Mouse (Mus musculus) B cell, adult 2 months (primary cell): ENCODE results near the gene Pmp22.

ENCODE experiments used
- DNase-seq, 2 experiments: peaks; one replicate each; pipeline ENCODE4 v3.0.0; 2022

The Pmp22 gene

DNA sequence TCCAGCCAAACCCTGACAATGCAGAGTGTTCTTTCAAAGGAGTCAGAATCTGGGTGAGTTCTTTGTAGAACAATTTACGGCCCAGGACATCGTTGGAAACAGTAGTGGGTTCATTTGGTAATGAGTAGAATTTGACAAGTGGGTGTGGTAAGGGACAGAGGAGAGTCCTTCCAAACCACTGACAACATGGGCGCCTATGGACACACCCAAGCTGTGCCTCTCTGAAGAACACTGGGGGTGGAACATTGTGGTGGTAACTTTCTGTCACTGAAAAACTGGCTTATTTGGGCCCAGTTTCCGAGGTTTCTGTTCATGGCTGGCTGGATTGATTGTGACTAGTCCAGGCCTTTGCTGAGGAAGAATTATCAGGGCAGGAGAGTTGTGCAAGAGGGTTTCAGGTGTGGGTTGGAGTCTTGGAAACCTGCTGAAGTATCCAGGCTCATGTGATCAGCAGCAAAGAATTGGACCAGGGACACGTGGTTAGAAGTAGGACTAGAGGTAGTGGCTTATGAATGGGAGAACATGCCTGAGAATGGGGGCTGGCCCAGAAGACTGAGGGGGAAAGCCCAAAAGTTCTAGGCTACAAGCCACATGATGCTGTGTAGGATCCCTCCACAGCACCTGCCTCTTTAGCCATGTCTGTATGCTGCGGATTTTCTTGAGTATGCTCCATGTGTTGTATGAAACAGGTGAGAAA lies 35.4 kb downstream of the Pmp22 start:
- no peak for DNase-seq

DNA sequence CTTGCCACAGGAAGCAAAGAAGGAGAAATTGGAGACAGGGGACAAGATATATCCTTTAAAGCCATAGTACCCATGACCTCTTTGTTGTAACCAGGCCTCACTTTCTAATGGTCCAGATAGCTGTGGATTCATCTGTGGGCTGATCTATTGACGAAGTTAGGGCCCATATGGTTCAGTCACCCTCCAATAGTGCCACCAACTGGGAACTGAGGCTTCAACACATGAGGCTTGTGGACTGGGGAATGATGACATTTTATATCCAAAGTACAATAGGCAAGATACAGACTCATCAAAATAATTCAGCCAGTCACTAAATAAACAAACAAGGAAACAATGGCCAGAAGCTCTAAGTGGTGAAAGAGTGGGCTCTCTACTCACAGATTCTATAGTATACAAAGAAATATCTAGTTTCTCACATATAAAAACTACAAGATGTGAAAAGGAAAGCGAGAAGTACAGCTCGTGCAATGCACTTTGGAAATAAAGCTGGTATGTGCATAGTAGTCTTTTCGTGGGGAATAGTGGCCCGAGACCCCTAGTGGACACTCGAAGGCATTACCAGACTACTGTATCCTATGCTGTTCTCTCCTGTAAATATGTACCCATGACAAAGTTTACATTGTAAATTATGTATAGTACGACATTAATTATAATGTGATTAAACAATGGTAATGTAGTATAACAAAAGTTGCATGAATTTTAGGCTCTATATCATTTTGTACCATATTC lies 36.1 kb downstream of the Pmp22 start:
- DNase-seq: peak; percentile 5 to 20

DNA sequence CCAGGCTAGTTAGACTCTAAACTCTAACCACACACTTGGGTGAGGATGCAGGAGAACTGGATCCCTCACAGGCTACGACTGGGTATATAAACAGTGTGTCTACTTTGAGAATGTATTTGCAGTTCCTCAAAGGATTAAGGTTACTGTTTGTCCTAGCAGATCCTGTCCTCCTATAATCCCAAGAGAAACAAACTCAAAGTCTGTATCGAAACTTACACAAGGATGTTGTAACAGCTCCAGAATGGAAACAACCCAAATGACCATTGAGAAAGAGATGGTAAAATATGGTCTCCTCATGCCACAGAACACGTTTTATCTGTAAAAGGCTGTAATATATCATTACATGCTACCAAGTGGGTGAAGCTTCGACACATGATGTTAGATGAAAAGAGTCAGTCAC lies 39.0 kb downstream of the Pmp22 start:
- DNase-seq: no peak

DNA sequence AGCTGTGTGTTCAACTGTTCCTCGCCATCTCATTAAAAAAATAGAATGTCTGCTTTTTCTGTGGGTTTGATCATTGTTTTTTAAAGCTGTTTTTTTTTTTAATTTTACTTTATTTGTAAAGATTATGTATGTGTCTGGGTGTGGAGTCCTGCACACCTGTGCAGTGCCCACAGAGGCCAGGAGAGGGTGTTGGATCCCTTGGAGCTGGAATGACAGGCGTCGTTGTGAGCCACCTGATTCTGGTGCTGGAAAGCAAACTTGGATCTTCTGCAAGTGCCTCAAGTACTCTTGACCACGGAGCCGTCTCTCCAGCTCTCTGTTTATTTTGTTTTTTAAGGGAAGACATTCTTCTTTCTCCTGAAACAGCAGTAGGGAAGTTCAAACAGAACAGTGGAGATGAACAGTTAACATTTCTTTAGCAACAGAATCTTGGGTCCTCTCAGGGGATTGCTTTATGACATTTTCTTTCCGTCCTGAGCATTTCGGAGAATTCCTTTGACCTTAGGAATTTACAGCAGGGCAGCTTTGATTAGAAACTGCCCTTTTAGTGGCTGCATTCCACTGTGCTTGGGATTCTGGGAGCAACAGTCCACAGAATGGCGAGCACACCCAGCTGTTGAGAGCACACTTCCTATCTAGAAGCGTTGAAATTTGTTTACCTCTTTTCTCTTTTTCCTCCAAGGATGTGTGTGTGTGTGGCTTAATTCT lies 39.9 kb downstream of the Pmp22 start:
- DNase-seq: no peak

DNA sequence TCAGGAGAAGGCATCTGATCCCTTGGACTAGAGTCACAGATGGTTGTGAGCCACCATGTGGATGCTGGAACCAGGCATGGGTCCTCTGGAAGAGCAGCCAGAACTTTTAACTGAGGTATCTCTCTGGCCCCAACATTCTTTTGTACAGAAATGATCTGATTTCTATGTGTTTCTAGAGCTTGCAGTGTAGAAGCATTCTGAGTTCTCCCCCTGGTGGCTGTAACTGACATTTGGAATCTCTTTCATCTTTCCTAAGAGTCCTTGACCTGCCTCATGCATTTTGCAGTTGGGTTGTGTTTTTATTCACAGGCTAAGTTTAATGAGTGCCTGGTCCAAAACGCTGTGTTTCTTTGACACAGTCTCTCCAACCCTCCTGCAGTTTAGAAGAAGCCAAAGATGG lies 43.2 kb downstream of the Pmp22 start:
- no peak for DNase-seq

DNA sequence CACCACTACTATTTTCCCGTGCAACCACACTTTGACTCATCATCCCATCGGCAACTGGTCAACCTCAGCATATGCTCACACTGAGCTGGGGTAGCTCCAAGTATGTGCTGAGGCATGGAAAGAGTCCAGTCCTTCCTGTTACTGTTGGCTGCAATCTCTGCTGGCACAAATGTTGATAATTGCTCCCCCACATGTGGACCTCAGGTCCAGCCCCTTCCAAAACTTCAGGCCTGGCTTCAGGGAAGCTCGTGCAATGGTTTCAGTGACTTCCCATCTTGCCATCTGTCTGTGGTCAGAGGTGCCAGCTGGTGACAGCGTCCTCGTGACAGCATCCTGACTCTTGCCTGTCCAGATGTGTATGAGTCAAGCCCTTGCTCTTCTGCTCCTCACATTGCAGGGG lies 44.8 kb downstream of the Pmp22 start:
- no peak for DNase-seq

DNA sequence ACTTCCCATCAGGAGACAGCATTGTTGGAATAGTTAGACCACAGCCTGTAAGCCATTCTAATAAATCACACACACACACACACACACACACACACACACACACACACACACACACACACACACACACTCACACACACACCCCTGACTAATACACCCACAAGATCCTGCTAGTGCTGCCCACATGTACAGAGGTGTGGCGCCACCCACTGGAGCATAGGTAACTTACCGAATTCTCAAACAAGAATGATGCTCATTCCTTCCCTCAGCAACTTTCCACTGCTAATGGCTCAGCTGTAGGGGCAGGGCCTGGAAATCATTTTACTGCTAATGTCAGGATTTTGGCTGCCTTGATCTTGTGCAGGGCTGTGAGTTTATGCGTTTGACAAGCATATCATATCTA lies 46.5 kb downstream of the Pmp22 start:
- DNase-seq: no peak

DNA sequence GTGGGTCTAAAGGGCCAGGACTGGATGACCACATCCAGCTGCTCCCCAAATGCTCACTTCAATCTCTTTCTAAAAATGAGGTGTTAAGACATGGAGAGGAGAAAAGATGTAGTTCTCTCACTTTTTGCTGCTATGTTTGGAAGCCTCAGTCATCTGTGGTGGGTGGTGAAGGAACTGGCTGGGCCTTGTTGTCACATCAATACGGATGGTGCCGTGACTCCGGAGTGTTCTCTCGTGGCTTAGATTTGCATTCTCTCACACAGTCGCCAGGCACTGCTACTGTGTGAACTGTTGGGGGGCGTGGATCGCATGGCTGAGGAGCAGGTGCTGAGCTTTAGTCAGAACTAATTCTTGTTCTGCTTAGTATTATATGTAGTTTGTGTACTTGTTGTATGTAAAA lies 47.6 kb downstream of the Pmp22 start:
- DNase-seq: no peak

DNA sequence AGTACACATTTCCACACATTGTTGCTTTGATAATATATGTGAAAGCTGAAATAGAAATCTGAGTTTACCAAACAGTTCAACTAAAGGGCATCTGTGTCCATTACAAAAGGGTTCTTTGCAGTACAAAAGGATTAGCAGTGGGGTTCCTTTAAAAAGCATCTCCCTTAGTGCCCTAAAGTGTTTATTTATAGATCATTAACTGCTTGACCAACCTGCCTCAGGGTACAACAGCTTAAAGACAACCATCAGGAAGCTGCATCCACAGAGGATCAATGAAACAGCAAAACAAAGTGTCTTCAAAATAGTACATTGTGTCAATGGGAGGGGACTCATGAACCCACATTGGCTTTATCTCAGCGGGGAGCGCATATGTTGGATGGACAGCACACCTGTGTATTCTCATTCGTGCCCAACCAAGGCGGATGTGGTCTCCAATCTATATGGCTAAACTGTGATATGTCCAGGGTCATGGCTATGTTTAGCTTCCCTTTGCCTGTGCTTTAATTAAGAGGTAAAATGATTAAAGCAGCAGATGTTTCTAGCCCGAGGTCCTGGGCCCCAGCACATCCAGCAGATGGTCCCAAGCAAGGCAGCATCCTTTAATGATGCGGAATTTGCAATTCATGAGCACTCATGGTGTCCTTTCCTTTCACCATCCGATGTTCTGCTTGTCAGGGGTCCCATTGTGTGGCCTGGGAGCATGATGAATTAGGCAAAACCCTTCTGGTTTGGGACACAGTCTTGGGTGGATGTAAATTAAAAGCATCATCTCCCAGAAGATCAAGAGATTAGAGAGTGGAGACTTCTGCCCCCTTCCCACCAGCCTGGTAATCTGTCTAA lies 51.7 kb downstream of the Pmp22 start:
- no peak for DNase-seq

DNA sequence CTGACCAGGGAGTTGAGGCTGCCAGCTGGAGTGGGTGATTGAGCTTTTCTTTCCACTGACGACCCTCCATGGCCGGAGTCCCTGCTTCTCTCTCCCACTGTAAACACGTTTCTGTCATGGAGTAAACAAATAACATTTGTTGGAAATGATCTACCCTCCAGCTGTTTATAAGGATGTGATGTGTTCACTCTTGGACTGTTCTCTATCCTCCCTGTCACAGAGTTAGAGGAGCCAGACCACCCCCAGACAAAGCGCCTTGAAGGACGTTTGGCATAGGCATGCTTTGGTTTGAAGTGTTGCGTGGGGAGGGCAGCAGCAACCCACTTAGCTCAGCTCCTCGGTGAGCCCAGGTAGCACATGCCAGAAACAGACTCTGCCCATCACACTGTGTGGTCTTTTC lies 60.0 kb downstream of the Pmp22 start:
- no peak for DNase-seq

DNA sequence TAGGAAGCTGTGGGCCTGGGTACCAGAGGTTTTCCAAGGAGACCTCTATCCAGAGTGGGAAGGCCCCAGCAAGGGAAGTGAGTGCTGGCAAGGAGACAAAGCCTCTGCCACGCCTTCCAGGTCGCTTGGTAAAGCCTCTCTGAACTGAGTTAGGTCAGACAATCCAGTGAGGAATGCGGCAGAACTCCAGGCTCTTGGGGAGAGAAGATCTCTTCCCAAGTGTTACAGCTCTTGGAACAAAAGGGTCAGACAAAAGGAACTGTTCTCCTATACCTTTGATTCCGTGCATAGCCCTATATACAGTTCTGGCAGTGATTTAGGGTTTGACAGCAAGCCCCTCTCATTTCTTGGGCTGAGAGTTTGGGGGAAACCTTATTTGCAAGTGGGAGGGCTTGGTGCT lies 69.3 kb downstream of the Pmp22 start:
- DNase-seq: no peak

DNA sequence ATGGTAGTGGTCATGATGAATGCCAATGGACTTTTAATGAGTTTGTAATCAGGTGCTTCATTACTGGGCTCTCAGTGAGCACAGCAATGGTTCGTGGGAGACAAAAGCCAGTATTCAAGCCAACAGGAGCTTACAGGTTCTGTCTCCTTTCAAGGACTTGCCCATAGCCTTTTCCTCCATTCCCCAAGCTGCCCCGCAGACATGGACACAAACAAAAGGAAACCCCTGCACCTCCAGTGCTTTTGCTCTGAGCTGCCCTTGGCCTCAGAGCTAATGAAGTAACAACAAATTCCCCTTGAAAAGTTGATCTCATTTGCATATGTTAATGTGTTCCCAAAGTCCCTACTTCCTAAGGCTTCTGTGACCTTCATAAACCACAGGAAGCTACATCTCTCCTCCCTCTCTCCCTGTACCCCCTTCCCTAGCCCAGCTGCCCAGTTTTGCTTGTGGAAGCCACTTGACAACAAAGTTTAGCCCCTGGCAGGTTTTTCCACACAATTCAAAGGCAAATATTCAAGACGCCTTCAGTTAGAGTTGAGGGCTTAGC lies 73.3 kb downstream of the Pmp22 start:
- DNase-seq: no peak
